Mouse (Mus musculus) liver, embryonic 14.5 days (tissue): Measurements from ENCODE around the gene Tmc7. TPM values are rescaled to one million over a fixed set of nuclear protein-coding genes. Genes with fewer than 3 reads are reported as not detected.

Source experiments
- ATAC-seq: fragments of 200-750 bp; cut with Nextera tagmentation; 2 replicates; pipeline ENCODE4 v1.8.0; 2017; ENCODE audit warnings: moderate number of reproducible peaks, mild to moderate bottlenecking, moderate library complexity; ENCODE audit not compliant: insufficient read depth
- DNase-seq, 3 experiments: peaks; one replicate each; pipeline ENCODE4 v3.0.0-alpha.2; 2012 to 2013; ENCODE audit warnings: low read depth in 3 of 3, low spot score in 3 of 3
- H3K27ac ChIP-seq: fragments of 300-500 bp; sonication (generic); 2 replicates; pipeline ENCODE4 v1.5.1; 2014; ENCODE audit warnings: moderate library complexity, mild to moderate bottlenecking, control low read depth, inconsistent platforms
- H3K27me3 ChIP-seq: fragments of 300-500 bp; sonication (generic); 2 replicates; pipeline ENCODE4 v1.6.1; 2014; ENCODE audit warnings: mild to moderate bottlenecking, low read length, moderate library complexity; ENCODE audit not compliant: control insufficient read depth, insufficient read depth
- H3K36me3 ChIP-seq: fragments of 300-500 bp; sonication (generic); replicated peaks from 2 replicates; pipeline ENCODE4 v1.6.1; 2014; ENCODE audit warnings: low read depth; ENCODE audit not compliant: control insufficient read depth, insufficient read depth
- H3K4me1 ChIP-seq, 2 experiments: fragments of 200-500 bp in 1 of 2; fragments of 300-500 bp in 1 of 2; sonication (generic) in 1 of 2; replicated peaks; 2 replicates each; pipeline ENCODE4 v1.6.1; 2012 to 2014; ENCODE audit warnings: antibody characterized with exemption in 1 of 2, inconsistent platforms in 1 of 2, low read length in 1 of 2; ENCODE audit not compliant: control insufficient read depth in 2 of 2, insufficient read depth in 2 of 2
- H3K4me2 ChIP-seq: fragments of 300-500 bp; sonication (generic); 2 replicates; pipeline ENCODE4 v1.6.1; 2014; ENCODE audit warnings: low read depth, mild to moderate bottlenecking, control low read depth, moderate library complexity
- H3K4me3 ChIP-seq, 2 experiments: fragments of 200-500 bp in 1 of 2; fragments of 300-500 bp in 1 of 2; sonication (generic) in 1 of 2; 2 replicates each; pipeline ENCODE4 v1.5.1; 2012 to 2014; ENCODE audit warnings: low read depth in 2 of 2, low read length in 2 of 2, mild to moderate bottlenecking in 2 of 2, control low read depth in 1 of 2, inconsistent platforms in 1 of 2, moderate library complexity in 1 of 2; ENCODE audit not compliant: insufficient read depth in 1 of 2
- H3K9ac ChIP-seq: fragments of 300-500 bp; sonication (generic); replicated peaks from 2 replicates; pipeline ENCODE4 v1.6.1; 2014; ENCODE audit warnings: mild to moderate bottlenecking, control low read depth, moderate library complexity
- H3K9me3 ChIP-seq: fragments of 300-500 bp; sonication (generic); 2 replicates; pipeline ENCODE4 v1.6.1; 2016; ENCODE audit warnings: low read length, mixed read lengths; ENCODE audit not compliant: control insufficient read depth
- CTCF ChIP-seq: IDR thresholded peaks from 2 replicates; pipeline ENCODE4 v1.5.1; 2016; ENCODE audit warnings: antibody characterized with exemption, low read depth, control low read depth
- EP300 ChIP-seq: IDR thresholded peaks from 2 replicates; pipeline ENCODE4 v1.6.1; 2016; ENCODE audit warnings: antibody characterized with exemption, low read depth
- WGBS: fragments of 180-500 bp; shearing (Covaris S2); extraction: QIAGEN DNeasy Blood & Tissue Kit; methylation state at CpG from one replicate; pipeline ENCODE4 v1.1.7; 2014; ENCODE audit not compliant: insufficient replicate concordance; 5-methylcytosine and 5-hydroxymethylcytosine counted together
- polyA plus RNA-seq, 2 experiments: library from polyadenylated mRNA; depleted of rRNA in 1 of 2; stranded (reverse) in 1 of 2; unstranded in 1 of 2; fragments of >200 nt; fragmentation: Nextera tagmentation in 1 of 2; extraction: Ambion mirVana in 1 of 2; gene quantifications; 2 replicates each; pipeline versions ENCODE4 v1.2.1 to v1.2.3; 2012 to 2014

Gene Tmc7
- polyA plus RNA-seq, 2 experiments = 0.11 to 0.24 TPM

GRCm38 (mm10) chr7:118620243-118620906 lies 35.8 kb upstream of the Tmc7 start:
- WGBS = 70% methylated on average over 7 of the region's 7 CpGs

GRCm38 (mm10) chr7:118618104-118618503 lies 33.6 kb upstream of the Tmc7 start:
- Histone ChIP-seq H3K9me3 (no peaks in the 10 kb centered on the region), H3K27ac (no peak overlapping the region), H3K27me3 (no peaks in the 10 kb centered on the region), H3K36me3 (no peaks in the 10 kb centered on the region), H3K9ac (no peak overlapping the region), H3K4me2 (no peak overlapping the region), H3K4me3 (no peak overlapping the region), H3K4me1 (no peaks in the 10 kb centered on the region)
- TF ChIP-seq EP300 = no peak
- TF ChIP-seq CTCF = no peak
- ATAC-seq (no peak), DNase-seq (no peak)
- WGBS = 64% methylated on average over 5 of the region's 5 CpGs

More at GRCm38 (mm10) chr7:118620243-118620906, 35.8 kb upstream of the Tmc7 start:
- Histone ChIP-seq H3K4me3 (no peak overlapping the region), H3K36me3 (no peaks in the 10 kb centered on the region), H3K9ac (no peak overlapping the region), H3K27me3 (no peaks in the 10 kb centered on the region), H3K4me2 (no peak overlapping the region), H3K9me3 (no peaks in the 10 kb centered on the region), H3K27ac (no peak overlapping the region), H3K4me1 (no peaks in the 10 kb centered on the region)
- ATAC-seq (no peak), DNase-seq (no peak)
- no peak for TF ChIP-seq CTCF
- no peak for TF ChIP-seq EP300

- H3K27me3 ChIP-seq = no peaks in the 10 kb centered on the region
- no peak overlapping the region for H3K27ac ChIP-seq
- H3K9me3 ChIP-seq = no peaks in the 10 kb centered on the region
- no peak for ATAC-seq
- no peak overlapping the region for H3K9ac ChIP-seq
- no peak for DNase-seq
- no peak overlapping the region for H3K4me2 ChIP-seq
- WGBS = 54% methylated on average over 13 of the region's 13 CpGs
- TF ChIP-seq CTCF (no peak), EP300 (no peak)
- H3K4me1 ChIP-seq = no peaks in the 10 kb centered on the region; a peak in 1 of 4 replicates
- no peaks in the 10 kb centered on the region for H3K36me3 ChIP-seq
- no peak overlapping the region for H3K4me3 ChIP-seq
Observed at GRCm38 (mm10) chr7:118614076-118614475, 29.5 kb upstream of the Tmc7 start.

- no peak for DNase-seq
Observed at GRCm38 (mm10) chr7:118611933-118612332, 27.4 kb upstream of the Tmc7 start.

GRCm38 (mm10) chr7:118611185-118611749 lies 26.7 kb upstream of the Tmc7 start:
- Histone ChIP-seq H3K9ac (no peak overlapping the region), H3K4me2 (no peak overlapping the region), H3K9me3 (no peaks in the 10 kb centered on the region), H3K36me3 (no peaks in the 10 kb centered on the region), H3K4me3 (no peak overlapping the region), H3K27ac (no peak overlapping the region), H3K4me1 (no peaks in the 10 kb centered on the region; a peak in 1 of 4 replicates), H3K27me3 (no peaks in the 10 kb centered on the region)
- ATAC-seq (no peak), DNase-seq (no peak)
- no peak for TF ChIP-seq EP300
- TF ChIP-seq CTCF = no peak
- 63% methylated on average over 4 of the region's 4 CpGs for WGBS

More at GRCm38 (mm10) chr7:118611933-118612332, 27.4 kb upstream of the Tmc7 start:
- Histone ChIP-seq H3K9me3 (no peaks in the 10 kb centered on the region), H3K27ac (no peak overlapping the region), H3K4me2 (no peak overlapping the region), H3K36me3 (no peaks in the 10 kb centered on the region), H3K4me3 (no peak overlapping the region), H3K27me3 (no peaks in the 10 kb centered on the region), H3K4me1 (no peaks in the 10 kb centered on the region; a peak in 1 of 4 replicates), H3K9ac (no peak overlapping the region)
- WGBS = 64% methylated on average over 8 of the region's 8 CpGs
- TF ChIP-seq EP300 (no peak), CTCF (no peak)
- ATAC-seq = no peak
